Mouse (Mus musculus) forebrain, postnatal 0 days (tissue): ENCODE results near the gene Ltbp1. TPM values are rescaled to one million over a fixed set of nuclear protein-coding genes. Genes with fewer than 3 reads are reported as not detected.
A peak's percentile ranks its signal among the peaks of the same experiment; 100 is the strongest.

Source experiments
- ATAC-seq: fragments of 200-750 bp; cut with Nextera tagmentation; 2 replicates; pipeline ENCODE4 v1.8.0; 2017; ENCODE audit warnings: mild to moderate bottlenecking, moderate library complexity
- DNase-seq: peaks from one replicate; pipeline ENCODE4 v3.0.0-alpha.2; 2015
- H3K27ac ChIP-seq: fragments of 300-500 bp; sonication (generic); 2 replicates; pipeline ENCODE4 v1.5.1; 2014; ENCODE audit warnings: low read depth, mild to moderate bottlenecking, antibody characterized with exemption, low read length, moderate library complexity, mixed read lengths
- H3K27me3 ChIP-seq: fragments of 300-500 bp; sonication (generic); 2 replicates; pipeline ENCODE4 v1.6.1; 2014; ENCODE audit warnings: mild to moderate bottlenecking, low read length, mixed read lengths; ENCODE audit not compliant: insufficient read depth
- H3K36me3 ChIP-seq: fragments of 300-500 bp; sonication (generic); 2 replicates; pipeline ENCODE4 v1.6.1; 2014; ENCODE audit warnings: mild to moderate bottlenecking, moderate library complexity; ENCODE audit not compliant: insufficient read depth
- H3K4me1 ChIP-seq: fragments of 300-500 bp; sonication (generic); 2 replicates; pipeline ENCODE4 v1.6.1; 2014; ENCODE audit warnings: antibody characterized with exemption; ENCODE audit not compliant: insufficient read depth
- H3K4me2 ChIP-seq: fragments of 300-500 bp; sonication (generic); 2 replicates; pipeline ENCODE4 v1.6.1; 2014; ENCODE audit warnings: low read depth, mild to moderate bottlenecking, moderate library complexity
- H3K4me3 ChIP-seq: fragments of 300-500 bp; sonication (generic); 2 replicates; pipeline ENCODE4 v1.5.1; 2014; ENCODE audit warnings: low read depth, low read length, mixed read lengths
- H3K9ac ChIP-seq: fragments of 300-500 bp; sonication (generic); 2 replicates; pipeline ENCODE4 v1.6.1; 2014; ENCODE audit warnings: mild to moderate bottlenecking
- H3K9me3 ChIP-seq: fragments of 300-500 bp; sonication (generic); 2 replicates; pipeline ENCODE4 v1.6.1; 2016; ENCODE audit warnings: low read length
- CTCF ChIP-seq: sonication (generic); IDR thresholded peaks from 2 replicates; pipeline ENCODE4 v1.5.1; 2016; ENCODE audit warnings: antibody characterized with exemption, control low read depth, low read depth
- WGBS: fragments of 180-500 bp; shearing (Covaris S2); extraction: QIAGEN DNeasy Blood & Tissue Kit; methylation state at CpG from one replicate; pipeline ENCODE4 v1.1.7; 2014; 5-methylcytosine and 5-hydroxymethylcytosine counted together
- polyA plus RNA-seq: library from polyadenylated mRNA; unstranded; fragments of >200 nt; fragmentation: Nextera tagmentation; extraction: Ambion mirVana; gene quantifications from 2 replicates; pipeline ENCODE4 v1.2.1, GENCODE M21; 2015
- total RNA-seq: library from RNA; depleted of rRNA; stranded (reverse); fragments of >200 nt; gene quantifications from 2 replicates; pipeline ENCODE4 v1.2.3, GENCODE M21; 2014

Ltbp1 gene
- total and polyA plus RNA-seq, 2 experiments from 2014 or later: 1.5 to 5.2 TPM

DNA sequence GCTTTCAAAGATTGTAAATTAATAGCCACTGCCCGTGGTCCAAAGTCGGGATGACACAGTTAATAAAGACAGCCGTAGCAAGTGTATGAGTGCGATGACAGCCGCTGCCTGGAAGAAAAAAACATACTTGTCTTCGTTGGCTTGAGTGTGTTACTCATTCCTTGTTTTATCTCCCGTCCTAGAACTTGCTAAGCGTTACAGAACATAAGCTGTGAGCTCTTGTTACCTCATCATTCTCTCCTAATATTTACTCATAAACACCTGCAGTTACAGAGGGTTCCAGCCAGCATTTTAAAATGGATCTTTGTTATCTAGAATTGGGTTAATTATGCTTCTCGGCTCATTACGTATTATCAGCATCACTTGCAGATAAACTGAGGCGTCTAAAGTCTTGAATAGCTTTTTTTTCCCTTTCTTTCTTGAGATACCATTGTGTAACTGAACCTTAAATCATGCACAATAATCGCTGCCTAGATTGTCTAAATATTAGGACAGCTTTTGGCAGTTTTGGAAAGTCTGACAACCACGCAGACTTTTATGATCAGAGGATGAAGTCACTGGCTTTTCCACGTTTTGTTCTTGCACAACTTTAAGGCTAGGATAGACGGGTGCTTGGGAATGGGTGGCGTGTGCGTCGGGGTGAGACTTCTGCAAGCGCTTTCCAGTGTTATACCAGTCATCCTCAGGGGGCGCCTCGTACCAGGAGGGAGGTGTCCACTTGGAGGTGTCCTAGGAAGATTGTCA, 28.7 kb downstream of the Ltbp1 start:
- WGBS: 65% methylated on average over 21 of the region's 21 CpGs

DNA sequence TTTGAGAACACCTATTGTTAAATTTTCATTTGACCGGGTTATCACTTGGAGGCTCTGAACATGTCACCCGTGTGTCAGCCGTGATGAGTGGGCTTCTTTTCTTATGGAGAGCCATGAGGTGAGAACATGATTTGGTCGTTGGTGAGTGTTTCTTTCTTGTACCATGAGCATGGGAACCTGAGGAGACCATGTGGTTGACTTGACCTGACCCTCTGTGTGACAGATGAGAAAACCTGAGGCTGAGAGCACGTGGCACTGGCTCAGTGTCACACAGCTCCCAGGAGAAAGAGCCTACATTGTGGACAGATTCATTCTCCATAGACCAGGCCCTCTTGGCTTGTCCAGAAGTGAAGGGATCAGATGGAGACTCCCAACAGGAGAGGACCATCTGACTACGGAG, 31.5 kb downstream of the Ltbp1 start:
- Histone ChIP-seq H3K36me3 (no peaks in the 10 kb centered on the region), H3K4me1 (no peaks in the 10 kb centered on the region), H3K4me3 (no peak overlapping the region), H3K9ac (no peak overlapping the region), H3K27me3 (no peaks in the 10 kb centered on the region), H3K27ac (no peak overlapping the region), H3K9me3 (no peaks in the 10 kb centered on the region), H3K4me2 (no peak overlapping the region)
- 79% methylated on average over 6 of the region's 6 CpGs for WGBS
- DNase-seq (no peak), ATAC-seq (no peak)
- no peak for TF ChIP-seq CTCF

More for the DNA sequence above, 28.7 kb downstream of the Ltbp1 start:
- no peaks in the 10 kb centered on the region for H3K4me1 ChIP-seq
- TF ChIP-seq CTCF: no peak
- DNase-seq (no peak), ATAC-seq (peak; percentile 50; the same call in 1 of the 2 replicates)
- no peaks in the 10 kb centered on the region for H3K27me3 ChIP-seq
- no peak overlapping the region for H3K4me3 ChIP-seq
- no peak overlapping the region for H3K27ac ChIP-seq
- H3K9ac ChIP-seq: no peak overlapping the region
- H3K4me2 ChIP-seq: no peak overlapping the region
- no peaks in the 10 kb centered on the region for H3K9me3 ChIP-seq
- H3K36me3 ChIP-seq: no peaks in the 10 kb centered on the region

DNA sequence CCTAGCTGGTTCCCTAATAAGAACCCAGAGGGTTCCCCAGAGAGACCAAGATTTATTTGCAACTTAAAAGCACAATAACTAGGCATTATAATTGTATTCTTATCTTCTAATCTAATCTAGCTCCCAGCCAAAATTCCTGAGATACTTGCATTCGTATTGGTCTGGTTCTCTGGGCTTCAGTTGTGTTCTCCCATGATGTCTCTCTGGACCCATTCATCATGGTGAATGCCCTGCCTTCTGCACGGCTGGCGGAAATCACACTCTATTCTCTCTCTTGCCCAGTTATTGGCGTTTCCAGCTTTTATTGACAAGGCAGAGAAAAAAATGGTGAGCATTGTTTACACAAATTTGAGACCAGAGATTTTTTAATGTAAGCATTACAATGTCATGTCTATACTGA, 33.6 kb downstream of the Ltbp1 start:
- no peaks in the 10 kb centered on the region for H3K9me3 ChIP-seq
- H3K4me2 ChIP-seq: no peak overlapping the region
- DNase-seq (no peak), ATAC-seq (no peak)
- H3K4me3 ChIP-seq: no peak overlapping the region
- no peak overlapping the region for H3K9ac ChIP-seq
- no peaks in the 10 kb centered on the region for H3K4me1 ChIP-seq
- no peaks in the 10 kb centered on the region for H3K27me3 ChIP-seq
- no peak for TF ChIP-seq CTCF
- WGBS: 57% methylated on average over 4 of the region's 4 CpGs
- H3K27ac ChIP-seq: no peak overlapping the region
- no peaks in the 10 kb centered on the region for H3K36me3 ChIP-seq

DNA sequence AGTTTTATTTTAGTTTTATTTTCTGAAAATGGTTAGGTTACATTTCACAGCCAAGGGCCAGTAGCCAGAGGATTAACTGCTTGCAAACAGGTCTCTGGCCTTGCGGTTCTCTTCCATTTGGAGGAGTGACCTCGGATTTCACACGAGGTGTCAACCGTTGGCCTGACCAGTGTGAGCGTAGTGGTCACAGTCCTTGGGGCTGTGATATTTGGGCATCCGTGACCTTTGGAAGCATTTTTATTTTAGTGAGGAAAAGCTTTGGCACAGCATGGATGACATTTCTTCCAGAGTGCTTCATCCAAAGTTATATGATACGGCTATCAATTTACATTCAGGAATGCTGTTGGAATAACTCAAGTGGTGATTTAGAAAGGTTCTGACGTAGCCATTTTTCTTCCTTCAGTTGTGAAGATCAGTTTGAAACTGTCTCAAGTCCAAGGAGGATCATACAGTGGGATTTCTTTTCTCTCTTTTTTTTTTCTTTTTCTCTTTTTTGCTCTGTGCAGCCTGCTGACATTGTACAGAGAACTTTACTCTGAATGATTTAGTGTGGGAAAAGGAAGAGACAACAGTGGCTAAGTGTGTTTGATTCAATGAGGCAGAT, 44.1 kb downstream of the Ltbp1 start:
- Histone ChIP-seq H3K4me2 (no peak overlapping the region), H3K4me1 (no peaks in the 10 kb centered on the region), H3K4me3 (no peak overlapping the region), H3K9me3 (0 out of 2 replicates have a peak, but pooled peaks cover 5% of the 10 kb centered on the region), H3K27ac (no peak overlapping the region), H3K9ac (no peak overlapping the region), H3K36me3 (no peaks in the 10 kb centered on the region), H3K27me3 (no peaks in the 10 kb centered on the region)
- WGBS: 83% methylated on average over 8 of the region's 8 CpGs
- DNase-seq (no peak), ATAC-seq (no peak)
- TF ChIP-seq CTCF: no peak

DNA sequence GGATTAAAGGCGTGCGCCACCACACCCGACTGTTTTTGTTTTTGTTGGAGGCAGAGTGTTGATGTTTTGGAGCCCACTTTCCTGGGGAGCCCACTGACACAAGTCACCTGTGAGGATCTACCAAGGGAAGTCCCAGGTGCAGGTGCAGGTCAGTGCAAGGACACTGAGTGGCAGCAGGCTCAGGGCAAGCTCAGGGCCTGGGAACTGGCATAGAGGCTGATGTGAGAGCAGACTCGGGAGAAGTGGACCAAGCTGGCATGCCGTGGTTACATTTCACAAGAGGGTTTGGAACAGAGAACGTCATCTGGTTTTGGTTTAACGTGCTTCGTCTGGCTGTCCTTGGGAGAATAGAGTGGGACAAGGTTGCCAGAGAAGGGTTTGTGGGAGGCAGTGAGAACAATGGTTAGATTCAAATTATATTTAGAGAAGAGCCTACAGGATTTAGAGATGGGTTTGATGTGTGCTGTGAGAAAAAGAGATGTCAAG, 46.1 kb downstream of the Ltbp1 start:
- ATAC-seq (no peak), DNase-seq (no peak)
- H3K36me3 ChIP-seq: no peaks in the 10 kb centered on the region
- 85% methylated on average over 8 of the region's 8 CpGs for WGBS
- H3K9ac ChIP-seq: no peak overlapping the region
- no peak for TF ChIP-seq CTCF
- no peaks in the 10 kb centered on the region for H3K4me1 ChIP-seq
- no peak overlapping the region for H3K27ac ChIP-seq
- H3K4me3 ChIP-seq: no peak overlapping the region
- no peak overlapping the region for H3K4me2 ChIP-seq
- no peaks in the 10 kb centered on the region for H3K9me3 ChIP-seq
- no peaks in the 10 kb centered on the region for H3K27me3 ChIP-seq

DNA sequence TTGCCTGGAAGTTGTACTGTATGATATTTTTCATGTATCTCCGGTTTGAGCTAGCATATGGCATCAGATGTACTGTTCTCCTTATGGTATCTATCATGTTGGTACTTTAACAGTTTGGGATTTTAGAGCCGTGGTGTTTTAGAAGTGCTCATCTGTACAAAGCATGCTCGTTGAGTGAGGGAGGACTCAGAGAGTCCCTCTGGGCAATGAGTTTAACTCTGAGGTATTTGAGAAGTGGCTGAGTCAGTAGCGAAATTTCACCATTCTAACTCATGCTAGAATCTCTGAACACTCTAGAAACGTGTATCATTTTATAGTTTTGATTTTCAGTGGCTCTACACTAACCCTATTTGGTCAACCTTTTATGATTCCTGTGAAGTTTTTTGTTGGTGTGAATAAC, 49.9 kb downstream of the Ltbp1 start:
- TF ChIP-seq CTCF: no peak
- no peak overlapping the region for H3K4me2 ChIP-seq
- no peaks in the 10 kb centered on the region for H3K36me3 ChIP-seq
- H3K4me1 ChIP-seq: no peaks in the 10 kb centered on the region
- H3K9ac ChIP-seq: no peak overlapping the region
- ATAC-seq (peak; percentile 43; the same call in 1 of the 2 replicates), DNase-seq (peak; percentile 29)
- H3K4me3 ChIP-seq: no peak overlapping the region
- no peaks in the 10 kb centered on the region for H3K27me3 ChIP-seq
- WGBS: 71% methylated on average over 5 of the region's 5 CpGs
- no peak overlapping the region for H3K27ac ChIP-seq
- no peaks in the 10 kb centered on the region for H3K9me3 ChIP-seq

DNA sequence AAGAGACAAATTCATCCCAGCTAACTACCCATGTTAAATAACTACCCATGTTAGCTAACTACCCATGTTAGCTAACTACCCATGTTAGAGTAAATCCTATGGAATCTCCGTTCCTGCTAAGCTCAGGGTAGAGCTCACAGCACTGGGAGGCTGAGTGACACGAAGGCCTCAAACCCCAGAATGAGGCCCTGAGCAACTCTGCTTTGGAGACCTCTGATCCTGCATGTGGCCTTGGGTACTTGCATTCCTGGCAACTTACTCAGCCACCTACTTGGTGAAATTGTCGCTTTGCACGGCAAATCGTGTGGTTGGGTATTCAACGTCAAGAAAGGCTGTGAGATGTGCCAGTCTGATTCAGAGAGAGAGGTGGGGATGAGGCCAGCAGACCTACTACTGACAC, 50.6 kb downstream of the Ltbp1 start:
- DNase-seq: no peak
- H3K4me3 ChIP-seq: no peak overlapping the region
- H3K27me3 ChIP-seq: no peaks in the 10 kb centered on the region
- H3K9me3 ChIP-seq: no peaks in the 10 kb centered on the region
- no peak for ATAC-seq
- no peaks in the 10 kb centered on the region for H3K4me1 ChIP-seq
- no peak for TF ChIP-seq CTCF
- H3K4me2 ChIP-seq: no peak overlapping the region
- 87% methylated on average over 6 of the region's 6 CpGs for WGBS
- no peaks in the 10 kb centered on the region for H3K36me3 ChIP-seq
- no peak overlapping the region for H3K27ac ChIP-seq
- H3K9ac ChIP-seq: no peak overlapping the region
